In the genomic region with DNA sequence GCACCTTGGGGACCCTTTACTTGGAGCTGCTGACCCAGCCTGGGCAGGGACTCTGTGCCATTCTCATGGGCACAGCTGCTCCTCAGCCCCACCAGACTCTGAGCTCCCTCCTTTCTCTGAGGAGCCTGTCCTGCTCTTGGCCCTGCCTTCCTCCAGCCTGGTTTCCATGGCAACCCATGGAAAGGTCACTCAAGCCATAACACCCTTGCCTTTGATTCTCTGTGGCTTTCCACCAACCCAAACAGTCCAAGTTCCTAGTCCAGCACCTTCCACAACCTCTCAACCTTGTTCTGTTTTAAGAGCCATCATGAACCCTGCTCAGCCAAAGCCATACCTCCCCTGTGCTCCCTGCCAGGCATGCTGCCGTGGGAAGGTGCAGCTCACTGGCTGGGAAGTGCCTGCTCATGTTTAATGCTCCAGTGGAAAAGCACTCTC, we compare ENCODE assay signal across 10 mouse cellular contexts. TPM values are rescaled to one million over a fixed set of nuclear protein-coding genes. Genes with fewer than 3 reads are reported as not detected.
DNase-seq lines count a peak whose midpoint lies in the region; ATAC-seq and TF ChIP-seq lines count a peak whose summit lies in the region.
"Had no signal": no experiment of that assay in that cellular context is flagged by ENCODE, and none has a peak within 500 bp of the region (broad histone marks: within the 10 kb centered on the region; RNA-seq: fewer than 3 reads in every experiment).

No protein-coding gene starts in this region.

- H3K9me3 ChIP-seq in E14TG2a.4 (ENCODE audit: low read length) = no peaks in the 10 kb centered on the region
- no peaks in the 10 kb centered on the region for H3K9me3 ChIP-seq in forebrain, postnatal 0 days (ENCODE audit: low read length)
- H3K9me3 ChIP-seq in neural tube, embryonic 15.5 days (replicated peaks) = no peaks in the 10 kb centered on the region

- peaks cover 65% of the 10 kb centered on the region for H3K4me1 ChIP-seq in E14TG2a.4 (replicated peaks; ENCODE audit: low read depth, low read length)
- no peaks in the 10 kb centered on the region for H3K4me1 ChIP-seq in forebrain, postnatal 0 days (ENCODE audit: insufficient read depth)
- peaks cover 13% of the 10 kb centered on the region for H3K4me1 ChIP-seq in neural tube, embryonic 15.5 days

- no peak for TF ChIP-seq CTCF in E14TG2a.4 (conservative IDR thresholded peaks at IDR 0.05; ENCODE audit: low read length)
- TF ChIP-seq CTCF in forebrain, postnatal 0 days (IDR thresholded peaks at IDR 0.05; ENCODE audit: low read depth) = no peak

- H3K9ac ChIP-seq in forebrain, postnatal 0 days = no peak overlapping the region
- H3K9ac ChIP-seq in neural tube, embryonic 15.5 days (replicated peaks) = no peak overlapping the region

- H3K4me2 ChIP-seq in forebrain, postnatal 0 days (ENCODE audit: low read depth) = no peak overlapping the region
- H3K4me2 ChIP-seq in neural tube, embryonic 15.5 days = no peak overlapping the region

- peak overlapping the region; percentile 48; the same call in 1 of the 2 replicates for H3K4me3 ChIP-seq in E14TG2a.4 (replicated peaks; ENCODE audit: low read length)
- no peak overlapping the region for H3K4me3 ChIP-seq in forebrain, postnatal 0 days (ENCODE audit: low read depth, low read length)
- no peak overlapping the region for H3K4me3 ChIP-seq in neural tube, embryonic 15.5 days (replicated peaks)

- H3K36me3 ChIP-seq in E14TG2a.4 (ENCODE audit: insufficient read depth, low read length) = peaks cover 41% of the 10 kb centered on the region
- H3K36me3 ChIP-seq in forebrain, postnatal 0 days (ENCODE audit: insufficient read depth) = peaks cover 84% of the 10 kb centered on the region
- H3K36me3 ChIP-seq in neural tube, embryonic 15.5 days = peaks cover 61% of the 10 kb centered on the region

- 0 out of 2 replicates have a peak overlapping the region, but pooled peaks have one; percentile 21 for H3K27ac ChIP-seq in forebrain, postnatal 0 days (ENCODE audit: low read depth, low read length)
- H3K27ac ChIP-seq in neural tube, embryonic 15.5 days (replicated peaks) = peak overlapping the region; percentile 29; the same call in 1 of the 2 replicates
- H3K27ac ChIP-seq: macrophage had no signal

- WGBS in forebrain, postnatal 0 days = 0% methylated on average over 1 of the region's 1 CpGs
- WGBS in neural tube, embryonic 15.5 days = 6% methylated on average over 1 of the region's 1 CpGs

- H3K27me3 ChIP-seq in E14TG2a.4 (ENCODE audit: insufficient read depth, low read length) = peaks cover 23% of the 10 kb centered on the region
- no peaks in the 10 kb centered on the region for H3K27me3 ChIP-seq in forebrain, postnatal 0 days (ENCODE audit: insufficient read depth, low read length)
- H3K27me3 ChIP-seq in neural tube, embryonic 15.5 days (replicated peaks) = no peaks in the 10 kb centered on the region

- ATAC-seq in forebrain, postnatal 0 days = peak; percentile 50
- no peak for ATAC-seq in neural tube, embryonic 15.5 days (ENCODE audit: low FRiP score)

- DNase-seq in adrenal gland, postnatal 36 days = peak; percentile 81 to 83
- no peak for DNase-seq in forebrain, postnatal 0 days
- DNase-seq in lung, adult 18-20 months = peak; percentile 68 to 80
- no peak for DNase-seq in B cell, adult 2 months
- no peak for DNase-seq in gastrocnemius, adult 8-10 months (ENCODE audit: low spot score in 2 of 2)
- no peak for DNase-seq in left cerebral cortex, adult 9 months (ENCODE audit: low spot score in 2 of 2)

RNA-seq across cellular contexts. Expression of a gene that starts 23.7 kb away (rescaled TPM):
- total RNA-seq in adrenal gland, postnatal 36 days (2021) = under 1 TPM in 1 of 2 experiments, not detected in 1; 0.33 TPM
- 0.38 TPM in 1 of 2 replicates, not detected in the other for total RNA-seq in forebrain, postnatal 0 days (2014; rRNA removed)
- 0.25 TPM in 1 of 2 replicates, not detected in the other for polyA plus RNA-seq in forebrain, postnatal 0 days (2015; fragmentation: Nextera tagmentation; extraction: Ambion mirVana)
- 1.2 and 1.4 TPM in 2 replicates for polyA plus RNA-seq in neural tube, embryonic 15.5 days (2015; fragmentation: Nextera tagmentation; extraction: Ambion mirVana)
- total RNA-seq in gastrocnemius, adult 8-10 months (2022) = not detected
- total RNA-seq: MEL had no signal
- polyA plus RNA-seq: macrophage had no signal

RNA-seq across cellular contexts. Expression of a gene that starts 52.1 kb away (rescaled TPM):
- 10 to 100 TPM in 1 of 2 experiments, 1 to 10 TPM in 1; 6.8 to 14.5 TPM for total RNA-seq in adrenal gland, postnatal 36 days (2021)
- total RNA-seq in forebrain, postnatal 0 days (2014; rRNA removed) = 50.1 and 70.7 TPM in 2 replicates
- polyA plus RNA-seq in forebrain, postnatal 0 days (2015; fragmentation: Nextera tagmentation; extraction: Ambion mirVana) = 8.9 and 12.0 TPM in 2 replicates
- 7.2 and 10.5 TPM in 2 replicates for polyA plus RNA-seq in neural tube, embryonic 15.5 days (2015; fragmentation: Nextera tagmentation; extraction: Ambion mirVana)
- 1 to 10 TPM; 1.1 to 2.5 (median 1.6) TPM for total RNA-seq in gastrocnemius, adult 8-10 months (2022)

Comparison
In these comparisons a context has a peak if more than half of its experiments do, and no peak if none do; other contexts are left out.
1. DNase-seq: peak in adrenal gland, postnatal 36 days (2 of 2) and lung, adult 18-20 months (2 of 2); none in forebrain, postnatal 0 days (single experiment), B cell, adult 2 months (0 of 2), gastrocnemius, adult 8-10 months (0 of 2) and left cerebral cortex, adult 9 months (0 of 2).